Mouse (Mus musculus) intestine, postnatal 0 days (tissue): Measurements from ENCODE around the gene H2-DMb1. TPM values are rescaled to one million over a fixed set of nuclear protein-coding genes. Genes with fewer than 3 reads are reported as not detected.

ENCODE experiments used
- ATAC-seq: fragments of 200-750 bp; cut with Nextera tagmentation; 2 replicates; pipeline ENCODE4 v1.8.0; 2017; ENCODE audit warnings: mild to moderate bottlenecking, moderate TSS enrichment, moderate library complexity
- H3K27ac ChIP-seq: fragments of 300-500 bp; sonication (generic); 2 replicates; pipeline ENCODE4 v1.5.1; 2014; ENCODE audit warnings: mild to moderate bottlenecking, low read depth, low read length, moderate library complexity
- H3K27me3 ChIP-seq: fragments of 300-500 bp; sonication (generic); replicated peaks from 2 replicates; pipeline ENCODE4 v1.6.1; 2014; ENCODE audit warnings: low read length, mixed read lengths; ENCODE audit not compliant: control insufficient read depth, insufficient read depth
- H3K36me3 ChIP-seq: fragments of 300-500 bp; sonication (generic); 2 replicates; pipeline ENCODE4 v1.6.1; 2014; ENCODE audit warnings: mild to moderate bottlenecking, moderate library complexity; ENCODE audit not compliant: control insufficient read depth, insufficient read depth
- H3K4me1 ChIP-seq: fragments of 300-500 bp; sonication (generic); replicated peaks from 2 replicates; pipeline ENCODE4 v1.6.1; 2014; ENCODE audit warnings: antibody characterized with exemption, low read length, mixed read lengths; ENCODE audit not compliant: control insufficient read depth, insufficient read depth
- H3K4me2 ChIP-seq: fragments of 300-500 bp; sonication (generic); replicated peaks from 2 replicates; pipeline ENCODE4 v1.6.1; 2014; ENCODE audit warnings: low read depth, mild to moderate bottlenecking, moderate library complexity
- H3K4me3 ChIP-seq: fragments of 300-500 bp; sonication (generic); 2 replicates; pipeline ENCODE4 v1.5.1; 2014; ENCODE audit warnings: low read depth, low read length
- H3K9ac ChIP-seq: fragments of 300-500 bp; sonication (generic); 2 replicates; pipeline ENCODE4 v1.6.1; 2014; ENCODE audit warnings: mild to moderate bottlenecking, low read depth, low read length
- H3K9me3 ChIP-seq: fragments of 300-500 bp; sonication (generic); 2 replicates; pipeline ENCODE4 v1.6.1; 2016; ENCODE audit warnings: mixed run types; ENCODE audit not compliant: control insufficient read depth
- CTCF ChIP-seq: sonication (generic); IDR thresholded peaks from 2 replicates; pipeline ENCODE4 v1.5.1; 2016; ENCODE audit warnings: low read depth, mild to moderate bottlenecking, control low read depth, antibody characterized with exemption, moderate library complexity
- WGBS: fragments of 180-500 bp; shearing (Covaris S2); extraction: QIAGEN DNeasy Blood & Tissue Kit; methylation state at CpG from one replicate; pipeline ENCODE4 v1.1.7; 2014; 5-methylcytosine and 5-hydroxymethylcytosine counted together
- polyA plus RNA-seq: library from polyadenylated mRNA; unstranded; fragments of >200 nt; fragmentation: Nextera tagmentation; extraction: Ambion mirVana; gene quantifications from 2 replicates; pipeline ENCODE4 v1.2.1, GENCODE M21; 2015

H2-DMb1 gene
- polyA plus RNA-seq, 1 experiment from 2014 or later = 5.1 TPM

- Histone ChIP-seq H3K4me2 (peak within 1 kb of the TSS; percentile 80), H3K27me3 (no peaks in the 10 kb centered on the region), H3K36me3 (peaks cover 8% of the 10 kb centered on the region; the same call in 1 of the 2 replicates), H3K4me3 (peak within 1 kb of the TSS; percentile 98), H3K9me3 (no peaks in the 10 kb centered on the region), H3K9ac (peak within 1 kb of the TSS; percentile 92), H3K27ac (peak within 1 kb of the TSS; percentile 100), H3K4me1 (no peaks in the 10 kb centered on the region)
- under 1% methylated on average over 72 of the region's 75 CpGs for WGBS
- ATAC-seq = peak; percentile 43
- no peak for TF ChIP-seq CTCF
These were observed 30.5 kb upstream of the H2-DMb1 start, which contains the start of gene Brd2 for GRCm38 (mm10) chr17:34122188-34122984. TSS of gene Brd2 (minus strand) at chr17:34122634.

- WGBS = under 1% methylated on average over 7 of the region's 7 CpGs
- TF ChIP-seq CTCF = no peak
- peak overlapping the region; percentile 92 for H3K9ac ChIP-seq
These were observed 29.8 kb upstream of the H2-DMb1 start for GRCm38 (mm10) chr17:34123111-34123510.

GRCm38 (mm10) chr17:34123518-34123917, 29.4 kb upstream of the H2-DMb1 start:
- no peaks in the 10 kb centered on the region for H3K9me3 ChIP-seq
- peak overlapping the region; percentile 98 for H3K4me3 ChIP-seq
- no peak for TF ChIP-seq CTCF
- peaks cover 6% of the 10 kb centered on the region for H3K4me1 ChIP-seq
- WGBS = 0% methylated on average over 2 of the region's 2 CpGs
- no peak for ATAC-seq
- H3K27ac ChIP-seq = peak overlapping the region; percentile 100
- peak overlapping the region; percentile 80 for H3K4me2 ChIP-seq
- peak overlapping the region; percentile 92 for H3K9ac ChIP-seq
- no peaks in the 10 kb centered on the region for H3K27me3 ChIP-seq
- peaks cover 4% of the 10 kb centered on the region; the same call in 1 of the 2 replicates for H3K36me3 ChIP-seq

More at GRCm38 (mm10) chr17:34123111-34123510, 29.8 kb upstream of the H2-DMb1 start:
- Histone ChIP-seq H3K27ac (peak overlapping the region; percentile 100), H3K4me3 (peak overlapping the region; percentile 98), H3K4me1 (peaks cover 6% of the 10 kb centered on the region), H3K4me2 (peak overlapping the region; percentile 80), H3K27me3 (no peaks in the 10 kb centered on the region), H3K36me3 (peaks cover 8% of the 10 kb centered on the region; the same call in 1 of the 2 replicates), H3K9me3 (no peaks in the 10 kb centered on the region)
- no peak for ATAC-seq

GRCm38 (mm10) chr17:34124649-34125048, 28.2 kb upstream of the H2-DMb1 start:
- H3K27ac ChIP-seq = no peak overlapping the region
- no peaks in the 10 kb centered on the region for H3K27me3 ChIP-seq
- H3K4me3 ChIP-seq = no peak overlapping the region
- no peaks in the 10 kb centered on the region for H3K36me3 ChIP-seq
- no peak for TF ChIP-seq CTCF
- H3K9ac ChIP-seq = no peak overlapping the region
- H3K4me2 ChIP-seq = peak overlapping the region; percentile 30; the same call in 1 of the 2 replicates
- WGBS = 54% methylated on average over 6 of the region's 6 CpGs
- ATAC-seq = no peak
- H3K4me1 ChIP-seq = peaks cover 6% of the 10 kb centered on the region
- no peaks in the 10 kb centered on the region for H3K9me3 ChIP-seq

- no peak for ATAC-seq
- H3K4me2 ChIP-seq = peak overlapping the region; percentile 49
- H3K4me1 ChIP-seq = peaks cover 6% of the 10 kb centered on the region
- TF ChIP-seq CTCF = no peak
- WGBS = 32% methylated on average over 9 of the region's 9 CpGs
- peak overlapping the region; percentile 1; the same call in 1 of the 2 replicates for H3K27ac ChIP-seq
- H3K36me3 ChIP-seq = no peaks in the 10 kb centered on the region
- H3K4me3 ChIP-seq = no peak overlapping the region
- H3K9ac ChIP-seq = no peak overlapping the region
- H3K9me3 ChIP-seq = no peaks in the 10 kb centered on the region
- H3K27me3 ChIP-seq = no peaks in the 10 kb centered on the region
These were observed 25.9 kb upstream of the H2-DMb1 start for GRCm38 (mm10) chr17:34126826-34127420.

GRCm38 (mm10) chr17:34127475-34127874, 25.4 kb upstream of the H2-DMb1 start:
- TF ChIP-seq CTCF = no peak
- 21% methylated on average over 6 of the region's 6 CpGs for WGBS
- H3K9ac ChIP-seq = no peak overlapping the region
- no peaks in the 10 kb centered on the region for H3K27me3 ChIP-seq
- no peak overlapping the region for H3K4me3 ChIP-seq
- no peaks in the 10 kb centered on the region for H3K36me3 ChIP-seq
- H3K4me1 ChIP-seq = peaks cover 6% of the 10 kb centered on the region
- peak; percentile 31 for ATAC-seq
- H3K27ac ChIP-seq = peak overlapping the region; percentile 1; the same call in 1 of the 2 replicates
- H3K4me2 ChIP-seq = peak overlapping the region; percentile 49
- no peaks in the 10 kb centered on the region for H3K9me3 ChIP-seq
